Mouse (Mus musculus) ES-E14 (cell line): ENCODE results near the gene Tnfsf12. TPM values are rescaled to one million over a fixed set of nuclear protein-coding genes. Genes with fewer than 3 reads are reported as not detected.

Experiments used
- DNase-seq: peaks from one replicate; pipeline ENCODE4 v3.0.0-alpha.2; 2013; ENCODE audit warnings: low read depth, low spot score
- H3K27ac ChIP-seq: 2 replicates; pipeline ENCODE4 v1.5.1; 2012; ENCODE audit warnings: low read depth, mild to moderate bottlenecking, low read length, moderate library complexity, mixed read lengths; ENCODE audit not compliant: poor library complexity, insufficient read depth, severe bottlenecking
- H3K36me3 ChIP-seq: 2 replicates; pipeline ENCODE4 v1.6.1; 2012; ENCODE audit warnings: mild to moderate bottlenecking, low read length, moderate library complexity, mixed read lengths; ENCODE audit not compliant: control insufficient read depth, poor library complexity, insufficient read depth, severe bottlenecking
- H3K4me1 ChIP-seq, 2 experiments: fragments of 150-350 bp in 1 of 2; sonication (generic) in 1 of 2; 2 replicates each; pipeline ENCODE4 v1.6.1; 2012; ENCODE audit warnings: low read length in 2 of 2, mild to moderate bottlenecking in 1 of 2, mixed read lengths in 1 of 2; ENCODE audit not compliant: control insufficient read depth in 2 of 2, insufficient read depth in 2 of 2, poor library complexity in 1 of 2
- H3K4me3 ChIP-seq, 2 experiments: fragments of 150-350 bp in 1 of 2; sonication (generic) in 1 of 2; 2 replicates each; pipeline ENCODE4 v1.5.1; 2012; ENCODE audit warnings: low read length in 2 of 2, low read depth in 1 of 2, mild to moderate bottlenecking in 1 of 2, mixed read lengths in 1 of 2; ENCODE audit not compliant: insufficient read depth in 1 of 2, poor library complexity in 1 of 2, severe bottlenecking in 1 of 2
- H3K9ac ChIP-seq: 2 replicates; pipeline ENCODE4 v1.6.1; 2012; ENCODE audit warnings: low read depth, mild to moderate bottlenecking, low read length, mixed read lengths; ENCODE audit not compliant: poor library complexity, insufficient read depth, severe bottlenecking
- H3K9me3 ChIP-seq: fragments of 150-350 bp; sonication (generic); 2 replicates; pipeline ENCODE4 v1.6.1; 2012; ENCODE audit warnings: low read depth, mild to moderate bottlenecking, low read length; ENCODE audit not compliant: control insufficient read depth, insufficient read depth
- CHD2 ChIP-seq: IDR thresholded peaks from 2 replicates; pipeline ENCODE4 v1.6.1; 2014; ENCODE audit warnings: mild to moderate bottlenecking, low read depth, low read length, inconsistent platforms
- HCFC1 ChIP-seq: IDR thresholded peaks from 2 replicates; pipeline ENCODE4 v1.6.1; 2012; ENCODE audit warnings: low read length, inconsistent platforms, borderline replicate concordance; ENCODE audit not compliant: insufficient read depth
- MAFK ChIP-seq: IDR thresholded peaks from 2 replicates; pipeline ENCODE4 v1.6.1; 2014; ENCODE audit warnings: mild to moderate bottlenecking, low read depth, low read length, inconsistent platforms; ENCODE audit not compliant: insufficient read depth
- ZC3H11A ChIP-seq: IDR thresholded peaks from 2 replicates; pipeline ENCODE4 v1.6.1; 2012; ENCODE audit warnings: low read depth, mild to moderate bottlenecking, inconsistent platforms, low read length, borderline replicate concordance
- ZNF384 ChIP-seq: IDR thresholded peaks from 2 replicates; pipeline ENCODE4 v1.6.1; 2012; ENCODE audit warnings: low read depth, low read length, inconsistent platforms
- in situ Hi-C, 2 experiments: fragments of 600-800 bp; cut with MboI; formaldehyde crosslinking; loops; one replicate each; pipeline ENCODE4 v1.15.1; 2025; ENCODE audit warnings: low sequenced_read_pairs in 2 of 2, inconsistent platforms in 1 of 2; ENCODE audit not compliant: unreplicated experiment in 2 of 2
- total RNA-seq: library from RNA; depleted of rRNA; stranded (reverse); fragments of 300-350 nt; gene quantifications from 2 replicates; pipeline ENCODE4 v1.2.3, GENCODE M21; 2012; rRNA removed

Gene Tnfsf12
- total RNA-seq, 1 experiment: 8.7 TPM

GRCm38 (mm10) chr11:69653399-69653798 is 42.2 kb downstream of the Tnfsf12 start:
- in situ Hi-C loops: loop anchor here in 1 of 2 experiments (10.0 kb wide), 1 partner anchor 61 kb away; no protein-coding TSS in a partner anchor
- Histone ChIP-seq H3K27ac (no peak overlapping the region), H3K4me1 (peaks cover 3 to 13% of the 10 kb centered on the region in 2 experiments; a peak in 3 of 4 replicates), H3K4me3 (no peak overlapping the region), H3K9me3 (no peaks in the 10 kb centered on the region), H3K36me3 (peaks cover 59% of the 10 kb centered on the region), H3K9ac (no peak overlapping the region)
- TF ChIP-seq HCFC1: no peak
- no peak for TF ChIP-seq ZNF384
- no peak for TF ChIP-seq CHD2
- TF ChIP-seq ZC3H11A: no peak
- TF ChIP-seq MAFK: no peak
- DNase-seq: no peak

- Histone ChIP-seq H3K4me1 (peaks cover 0 to 2% of the 10 kb centered on the region in 2 experiments; a peak in 1 of 4 replicates), H3K27ac (no peak overlapping the region), H3K36me3 (peaks cover 64% of the 10 kb centered on the region), H3K9ac (no peak overlapping the region), H3K4me3 (no peak overlapping the region), H3K9me3 (no peaks in the 10 kb centered on the region)
- no peak for DNase-seq
- in situ Hi-C loops: no loop called here
- TF ChIP-seq CHD2 (no peak), HCFC1 (no peak), MAFK (no peak), ZNF384 (no peak), ZC3H11A (no peak)
Measured at GRCm38 (mm10) chr11:69645860-69646259, 49.8 kb downstream of the Tnfsf12 start.

Other genes with a start within 250 kb of the Tnfsf12 start
- gene Dnah2, start 146.7 kb downstream of the Tnfsf12 start, total RNA-seq: 0.98 and 2.5 TPM in 2 replicates
- 3.1 and 3.2 TPM in 2 replicates for gene Efnb3, start 135.6 kb downstream of the Tnfsf12 start, total RNA-seq
- gene Wrap53, start 115.6 kb downstream of the Tnfsf12 start, total RNA-seq: 30.7 and 33.0 TPM in 2 replicates
- 98.0 and 105 TPM in 2 replicates for gene Trp53, start 115.5 kb downstream of the Tnfsf12 start, total RNA-seq
- gene Atp1b2, start 89.9 kb downstream of the Tnfsf12 start, total RNA-seq: 12.1 and 13.1 TPM in 2 replicates
- gene Shbg, start 77.9 kb downstream of the Tnfsf12 start, total RNA-seq: not detected in 2 replicates
- 3.2 and 3.6 TPM in 2 replicates for gene Sat2, start 73.8 kb downstream of the Tnfsf12 start, total RNA-seq
- gene Fxr2, start 62.9 kb downstream of the Tnfsf12 start, total RNA-seq: 153 and 161 TPM in 2 replicates
- 6.6 and 8.2 TPM in 2 replicates for gene Sox15, start 40.5 kb downstream of the Tnfsf12 start, total RNA-seq
- gene Mpdu1, start 33.2 kb downstream of the Tnfsf12 start, total RNA-seq: 258 and 349 TPM in 2 replicates
- gene Cd68, start 29.7 kb downstream of the Tnfsf12 start, total RNA-seq: 23.4 and 32.7 TPM in 2 replicates
- gene Eif4a1, start 23.4 kb downstream of the Tnfsf12 start, total RNA-seq: 1,512 and 1,948 TPM in 2 replicates
- gene Senp3, start 13.8 kb downstream of the Tnfsf12 start, total RNA-seq: 265 and 282 TPM in 2 replicates
- gene Tnfsf13, start 10.1 kb downstream of the Tnfsf12 start, total RNA-seq: 8.6 and 11.7 TPM in 2 replicates
- gene Tnfsfm13, start 249 bp upstream of the Tnfsf12 start, total RNA-seq: 13.7 and 19.9 TPM in 2 replicates
- 71.9 and 74.2 TPM in 2 replicates for gene Polr2a, start 62.8 kb upstream of the Tnfsf12 start, total RNA-seq
- gene Slc35g3, start 66.1 kb upstream of the Tnfsf12 start, total RNA-seq: 0.22 and 0.48 TPM in 2 replicates
- 1.6 and 3.0 TPM in 2 replicates for gene Zbtb4, start 70.1 kb upstream of the Tnfsf12 start, total RNA-seq
- 3.8 and 5.7 TPM in 2 replicates for gene Chrnb1, start 100.1 kb upstream of the Tnfsf12 start, total RNA-seq
- gene Fgf11, start 106.0 kb upstream of the Tnfsf12 start, total RNA-seq: 0.31 and 0.42 TPM in 2 replicates
- gene Tmem102, start 109.8 kb upstream of the Tnfsf12 start, total RNA-seq: 1.3 and 1.8 TPM in 2 replicates
- gene Gm39566, start 119.4 kb upstream of the Tnfsf12 start, total RNA-seq: not detected in 2 replicates
- gene Spem2, start 122.6 kb upstream of the Tnfsf12 start, total RNA-seq: not detected in 2 replicates
- gene Spem1, start 126.3 kb upstream of the Tnfsf12 start, total RNA-seq: 0.27 TPM in 1 of 2 replicates, not detected in the other
- 8.9 and 9.5 TPM in 2 replicates for gene Nlgn2, start 141.9 kb upstream of the Tnfsf12 start, total RNA-seq
- 88.9 and 90.7 TPM in 2 replicates for gene Tmem256, start 142.7 kb upstream of the Tnfsf12 start, total RNA-seq
- gene Plscr3, start 150.5 kb upstream of the Tnfsf12 start, total RNA-seq: 7.0 and 7.2 TPM in 2 replicates
- 3.4 and 8.1 TPM in 2 replicates for gene Tnk1, start 162.9 kb upstream of the Tnfsf12 start, total RNA-seq
- gene Tmem95, start 182.2 kb upstream of the Tnfsf12 start, total RNA-seq: not detected in 2 replicates
- 3.1 and 5.4 TPM in 2 replicates for gene Kctd11, start 185.6 kb upstream of the Tnfsf12 start, total RNA-seq
- gene Acap1, start 199.7 kb upstream of the Tnfsf12 start, total RNA-seq: 9.6 and 14.7 TPM in 2 replicates
- 3.3 and 5.7 TPM in 2 replicates for gene 2810408A11Rik, start 205.1 kb upstream of the Tnfsf12 start, total RNA-seq
- 66.3 and 98.2 TPM in 2 replicates for gene Neurl4, start 205.2 kb upstream of the Tnfsf12 start, total RNA-seq
- 14.3 and 15.5 TPM in 2 replicates for gene Gps2, start 218.0 kb upstream of the Tnfsf12 start, total RNA-seq
- 754 and 926 TPM in 2 replicates for gene Eif5a, start 226.1 kb upstream of the Tnfsf12 start, total RNA-seq
- 3.9 and 6.1 TPM in 2 replicates for gene Ybx2, start 239.9 kb upstream of the Tnfsf12 start, total RNA-seq